Mouse (Mus musculus) myocyte (in vitro differentiated cells): ENCODE measurements around the gene Igfbp6. TPM values are rescaled to one million over a fixed set of nuclear protein-coding genes. Genes with fewer than 3 reads are reported as not detected.
A peak's percentile ranks its signal among the peaks of the same experiment; 100 is the strongest.

Source experiments
- H3K27me3 ChIP-seq: one replicate; pipeline ENCODE4 v1.6.1; 2011; ENCODE audit not compliant: control insufficient read depth, insufficient read depth, insufficient read length
- H3K36me3 ChIP-seq: one replicate; pipeline ENCODE4 v1.6.1; 2011; ENCODE audit not compliant: control insufficient read depth, insufficient read depth
- H3K4me2 ChIP-seq: one replicate; pipeline ENCODE4 v1.6.1; 2011; ENCODE audit warnings: low read depth, control low read depth
- H3K4me3 ChIP-seq: one replicate; pipeline ENCODE4 v1.5.1; 2011; ENCODE audit warnings: mild to moderate bottlenecking, control low read depth, moderate library complexity
- H3K79me2 ChIP-seq: one replicate; pipeline ENCODE4 v1.6.1; 2011; ENCODE audit not compliant: control insufficient read depth, insufficient read depth
- H3ac ChIP-seq: one replicate; pipeline ENCODE4 v1.6.1; 2011; ENCODE audit not compliant: control insufficient read depth, insufficient read length
- CEBPB ChIP-seq: IDR thresholded peaks from 2 replicates; pipeline ENCODE4 v1.6.1; 2011; ENCODE audit warnings: mild to moderate bottlenecking, moderate library complexity; ENCODE audit not compliant: poor library complexity, insufficient read depth, severe bottlenecking
- E2F4 ChIP-seq: IDR thresholded peaks from one replicate; pipeline ENCODE4 v1.6.1; 2011; ENCODE audit warnings: mild to moderate bottlenecking, control low read depth, moderate library complexity; ENCODE audit not compliant: insufficient read depth
- MAX ChIP-seq: IDR thresholded peaks from one replicate; pipeline ENCODE4 v1.6.1; 2011; ENCODE audit warnings: low read depth, mild to moderate bottlenecking, control low read depth
- MYOD1 ChIP-seq, 3 experiments: IDR thresholded peaks; one replicate each; pipeline ENCODE4 v1.6.1; 2011; ENCODE audit warnings: control low read depth in 2 of 3, low read depth in 2 of 3, mild to moderate bottlenecking in 2 of 3, moderate library complexity in 1 of 3; ENCODE audit not compliant: insufficient read length in 2 of 3, control insufficient read depth in 1 of 3
- POLR2A ChIP-seq: IDR thresholded peaks from one replicate; pipeline ENCODE4 v1.6.1; 2011; ENCODE audit warnings: low read depth, mild to moderate bottlenecking, control low read depth, moderate library complexity; ENCODE audit not compliant: insufficient read length
- POLR2AphosphoS2 ChIP-seq: IDR thresholded peaks from one replicate; pipeline ENCODE4 v1.6.1; 2011; ENCODE audit warnings: low read depth, control low read depth; ENCODE audit not compliant: insufficient read length
- REST ChIP-seq: IDR thresholded peaks from one replicate; pipeline ENCODE4 v1.6.1; 2011; ENCODE audit warnings: mild to moderate bottlenecking, control low read depth, moderate library complexity; ENCODE audit not compliant: insufficient read depth, insufficient read length
- SRF ChIP-seq: IDR thresholded peaks from one replicate; pipeline ENCODE4 v1.6.1; 2011; ENCODE audit warnings: low read depth; ENCODE audit not compliant: control insufficient read depth, insufficient read length
- TCF12 ChIP-seq: IDR thresholded peaks from one replicate; pipeline ENCODE4 v1.6.1; 2011; ENCODE audit warnings: mild to moderate bottlenecking, control low read depth; ENCODE audit not compliant: poor library complexity, insufficient read depth, severe bottlenecking
- TCF3 ChIP-seq: IDR thresholded peaks from one replicate; pipeline ENCODE4 v1.6.1; 2011; ENCODE audit warnings: low read depth, control low read depth; ENCODE audit not compliant: insufficient read length
- USF1 ChIP-seq: IDR thresholded peaks from one replicate; pipeline ENCODE4 v1.6.1; 2011; ENCODE audit warnings: low read depth, mild to moderate bottlenecking, control low read depth, moderate library complexity
- polyA plus RNA-seq: library from polyadenylated mRNA; unstranded; fragments of >200 nt; fragmentation: generic; extraction: Trizol; gene quantifications from one replicate; pipeline ENCODE4 v1.2.1, GENCODE M21; 2012; ENCODE audit warnings: missing spikeins

Igfbp6 gene
- polyA plus RNA-seq, 1 experiment = 182 TPM

DNA sequence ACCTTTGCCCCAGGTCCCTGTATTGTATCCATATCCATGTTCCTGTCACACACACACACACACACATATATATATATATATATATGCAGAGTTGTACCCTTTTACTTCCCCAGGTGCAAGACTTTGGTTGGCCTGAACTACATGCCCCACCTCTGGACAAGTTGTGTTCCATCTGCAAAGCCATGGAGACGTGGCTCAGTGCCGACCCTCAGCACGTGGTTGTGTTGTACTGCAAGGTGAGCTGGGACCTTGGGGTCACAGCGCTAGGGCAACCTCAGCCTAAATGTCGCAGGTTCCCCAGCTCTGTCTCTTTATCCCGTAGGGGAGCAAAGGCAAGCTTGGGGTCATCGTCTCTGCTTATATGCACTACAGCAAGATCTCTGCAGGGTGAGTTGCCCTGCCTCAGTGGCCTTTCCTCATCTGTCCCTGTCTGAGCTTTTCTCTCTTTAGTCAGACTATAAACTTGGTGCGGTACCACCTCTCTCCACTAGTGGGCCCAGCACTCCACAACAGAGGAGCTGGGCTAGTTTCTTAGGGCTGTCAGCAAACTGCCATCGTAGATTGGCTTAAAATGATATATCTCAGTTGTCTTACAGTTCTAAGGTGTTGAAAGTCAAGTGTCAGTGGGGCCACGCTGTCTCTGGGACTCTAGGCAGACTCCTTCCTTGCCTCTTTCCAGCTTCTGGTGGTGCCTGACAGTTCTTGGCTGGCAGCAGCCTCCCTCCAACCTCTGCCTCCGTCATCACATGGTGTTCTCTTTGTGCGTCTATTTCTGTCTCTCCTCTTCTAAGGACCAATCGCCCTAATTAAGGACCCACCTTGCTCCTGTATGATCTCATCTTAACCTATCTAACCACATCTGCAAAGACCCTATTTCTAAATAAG, 36.2 kb upstream of the Igfbp6 start:
- H3K4me3 ChIP-seq = no peak overlapping the region
- peaks cover 45% of the 10 kb centered on the region for H3K79me2 ChIP-seq
- no peak overlapping the region for H3ac ChIP-seq
- no peaks in the 10 kb centered on the region for H3K27me3 ChIP-seq
- H3K4me2 ChIP-seq = peak overlapping the region; percentile 7
- peaks cover 58% of the 10 kb centered on the region for H3K36me3 ChIP-seq
- TF ChIP-seq POLR2AphosphoS2 (peak; percentile 16), MYOD1 (IDR thresholded peaks at IDR 0.05; ENCODE audit: control insufficient read depth in 1 of 3, insufficient read length in 2 of 3, low read depth in 2 of 3) (no peak), USF1 (no peak), SRF (no peak), POLR2A (no peak), REST (no peak)

DNA sequence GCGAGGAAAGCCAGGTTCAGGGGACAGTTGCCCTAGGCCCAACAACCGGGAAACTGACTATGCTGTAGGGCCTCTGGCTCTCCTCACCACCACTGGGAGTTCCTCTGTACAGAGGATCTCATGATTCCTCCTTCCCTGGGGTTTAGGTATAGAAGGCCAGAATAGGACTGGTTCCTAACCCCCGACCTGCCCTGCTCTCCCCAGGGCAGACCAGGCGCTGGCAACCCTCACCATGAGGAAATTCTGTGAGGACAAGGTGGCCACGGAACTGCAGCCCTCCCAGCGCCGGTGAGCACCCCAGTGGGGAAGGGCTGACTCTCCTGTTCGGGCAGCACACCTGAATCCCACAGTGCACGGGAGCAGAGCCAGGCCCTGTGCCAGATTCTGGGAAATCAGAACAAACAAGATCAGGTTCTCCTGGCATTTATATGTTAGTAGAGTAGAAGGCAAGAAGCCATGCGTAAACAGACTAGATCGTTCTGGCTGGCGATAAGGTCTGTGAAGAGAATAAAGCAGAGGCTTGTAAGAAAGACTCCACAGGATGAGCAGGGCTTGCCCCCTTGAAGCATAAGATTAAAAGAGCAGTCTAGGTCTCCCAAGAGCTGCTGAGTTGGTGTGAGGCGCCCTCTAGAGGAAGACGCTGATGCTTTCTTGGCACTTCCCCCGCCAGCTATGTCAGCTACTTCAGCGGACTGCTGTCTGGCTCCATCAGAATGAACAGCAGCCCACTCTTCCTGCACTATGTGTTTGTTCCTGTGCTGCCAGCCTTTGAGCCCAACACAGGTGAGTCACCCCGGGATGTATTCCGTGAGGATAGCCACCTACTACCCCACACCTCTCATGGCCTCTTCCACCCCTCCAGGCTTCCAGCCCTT, 35.3 kb upstream of the Igfbp6 start:
- H3K4me3 ChIP-seq = no peak overlapping the region
- H3ac ChIP-seq = no peak overlapping the region
- no peaks in the 10 kb centered on the region for H3K27me3 ChIP-seq
- H3K79me2 ChIP-seq = peaks cover 35% of the 10 kb centered on the region
- H3K4me2 ChIP-seq = peak overlapping the region; percentile 3
- H3K36me3 ChIP-seq = peaks cover 67% of the 10 kb centered on the region
- TF ChIP-seq TCF3 (no peak), POLR2AphosphoS2 (peak; percentile 55), TCF12 (no peak)

DNA sequence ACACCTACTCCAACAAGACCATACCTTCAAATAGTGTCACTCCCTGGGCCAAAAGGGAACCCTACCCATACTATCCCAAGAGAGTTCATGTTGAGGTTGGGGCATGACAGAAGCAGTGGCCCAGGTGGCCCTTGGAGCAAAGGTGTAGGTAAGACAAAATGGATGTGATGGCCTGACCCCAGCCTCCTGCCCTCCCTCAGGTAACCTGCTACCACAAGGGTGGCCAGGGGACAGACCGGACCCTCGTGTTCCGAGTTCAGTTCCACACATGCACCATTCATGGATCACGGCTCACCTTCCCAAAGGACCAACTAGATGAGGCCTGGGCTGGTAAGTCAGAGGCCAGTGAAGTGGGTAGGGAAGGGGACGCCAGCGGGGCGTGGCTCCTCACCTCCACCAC, 33.9 kb upstream of the Igfbp6 start:
- H3K27me3 ChIP-seq = no peaks in the 10 kb centered on the region
- H3K4me2 ChIP-seq = no peak overlapping the region
- TF ChIP-seq E2F4 (no peak), MAX (no peak), POLR2A (no peak), TCF12 (no peak), MYOD1 (IDR thresholded peaks at IDR 0.05; ENCODE audit: control insufficient read depth in 1 of 3, insufficient read length in 2 of 3, low read depth in 2 of 3) (no peak), TCF3 (no peak), USF1 (no peak), CEBPB (no peak)
- peaks cover 80% of the 10 kb centered on the region for H3K36me3 ChIP-seq
- H3K79me2 ChIP-seq = peaks cover 22% of the 10 kb centered on the region
- no peak overlapping the region for H3K4me3 ChIP-seq
- no peak overlapping the region for H3ac ChIP-seq

DNA sequence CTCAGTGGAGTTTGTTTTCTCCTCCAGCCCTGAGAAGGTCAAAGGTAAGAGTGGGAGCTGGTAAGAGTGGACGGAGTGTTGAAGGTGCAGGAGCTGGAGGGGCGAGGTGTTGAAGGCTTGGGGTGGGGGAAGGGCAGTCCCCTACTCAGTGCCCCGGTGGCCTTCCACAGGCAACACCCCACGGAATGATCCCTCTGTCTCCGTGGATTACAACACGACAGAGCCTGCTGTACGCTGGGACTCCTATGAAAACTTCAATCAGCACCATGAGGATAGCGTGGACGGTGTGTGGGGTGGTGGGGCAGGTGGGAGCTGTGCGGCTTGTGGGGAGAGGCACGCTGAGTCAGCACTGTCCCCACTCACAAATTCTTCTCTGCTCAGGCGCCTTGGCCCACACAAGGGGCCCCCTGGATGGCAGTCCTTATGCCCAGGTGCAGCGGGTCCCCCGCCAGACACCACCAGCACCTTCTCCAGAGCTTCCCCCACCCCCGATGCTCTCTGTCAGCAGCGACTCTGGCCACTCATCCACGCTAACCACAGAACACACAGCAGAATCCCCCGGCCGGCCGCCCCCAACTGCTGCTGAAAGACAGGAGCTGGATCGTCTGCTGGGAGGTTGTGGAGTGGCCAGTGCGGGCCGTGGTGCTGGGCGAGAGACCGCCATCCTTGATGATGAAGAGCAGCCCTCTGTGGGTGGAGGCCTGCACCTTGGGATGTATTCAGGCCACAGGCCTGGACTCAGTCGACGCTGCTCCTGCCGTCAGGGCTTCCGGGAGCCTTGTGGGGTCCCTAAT, 33.3 kb upstream of the Igfbp6 start:
- Histone ChIP-seq H3K4me3 (no peak overlapping the region), H3K4me2 (no peak overlapping the region), H3K27me3 (no peaks in the 10 kb centered on the region), H3K36me3 (peaks cover 81% of the 10 kb centered on the region), H3ac (no peak overlapping the region), H3K79me2 (peaks cover 17% of the 10 kb centered on the region)
- peak; percentile 33 for TF ChIP-seq POLR2A
- TF ChIP-seq SRF = no peak

DNA sequence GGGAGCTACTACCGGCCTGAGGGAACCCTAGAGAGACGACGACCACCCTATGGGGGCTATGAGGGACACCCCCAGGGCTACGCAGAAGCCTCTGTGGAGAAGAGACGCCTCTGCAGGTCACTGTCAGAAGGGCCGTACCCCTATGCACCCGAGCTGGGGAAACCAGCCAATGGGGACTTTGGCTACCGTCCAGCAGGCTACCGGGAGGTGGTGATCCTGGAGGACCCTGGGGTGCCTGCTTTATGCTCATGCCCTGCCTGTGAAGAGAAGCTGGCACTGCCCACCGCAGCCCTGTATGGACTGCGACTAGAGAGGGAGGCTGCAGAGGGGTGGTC, 32.7 kb upstream of the Igfbp6 start:
- Histone ChIP-seq H3K4me2 (no peak overlapping the region), H3K4me3 (no peak overlapping the region), H3K36me3 (peaks cover 83% of the 10 kb centered on the region), H3K27me3 (no peaks in the 10 kb centered on the region), H3K79me2 (peaks cover 13% of the 10 kb centered on the region), H3ac (no peak overlapping the region)
- TF ChIP-seq MYOD1 (IDR thresholded peaks at IDR 0.05; ENCODE audit: control insufficient read depth in 1 of 3, insufficient read length in 2 of 3, low read depth in 2 of 3) = no peak
- TF ChIP-seq REST = no peak
- TF ChIP-seq TCF3 = no peak
- TF ChIP-seq POLR2A = no peak
- TF ChIP-seq SRF = no peak
- no peak for TF ChIP-seq POLR2AphosphoS2
- TF ChIP-seq USF1 = no peak
- TF ChIP-seq MAX = no peak
- TF ChIP-seq E2F4 = no peak
- TF ChIP-seq TCF12 = no peak
